Mouse (Mus musculus) stomach, embryonic 14.5 days (tissue): Measurements from ENCODE around the gene Cfap99. TPM values are rescaled to one million over a fixed set of nuclear protein-coding genes. Genes with fewer than 3 reads are reported as not detected.

Experiments used
- ATAC-seq: fragments of 200-750 bp; cut with Nextera tagmentation; 2 replicates; pipeline ENCODE4 v1.8.0; 2017; ENCODE audit warnings: low read depth, moderate TSS enrichment; ENCODE audit not compliant: insufficient number of reproducible peaks, insufficient read depth, low FRiP score
- H3K27ac ChIP-seq: fragments of 300-500 bp; sonication (generic); 2 replicates; pipeline ENCODE4 v1.5.1; 2014; ENCODE audit warnings: mild to moderate bottlenecking, low read length, moderate library complexity, mixed read lengths
- H3K27me3 ChIP-seq: fragments of 300-500 bp; sonication (generic); 2 replicates; pipeline ENCODE4 v1.6.1; 2014; ENCODE audit warnings: low read length, control low read depth, mixed read lengths; ENCODE audit not compliant: control insufficient read depth, insufficient read depth
- H3K36me3 ChIP-seq: fragments of 300-500 bp; sonication (generic); 2 replicates; pipeline ENCODE4 v1.6.1; 2014; ENCODE audit warnings: mild to moderate bottlenecking, control low read depth, low read length, moderate library complexity, mixed read lengths; ENCODE audit not compliant: control insufficient read depth, insufficient read depth
- H3K4me1 ChIP-seq: fragments of 300-500 bp; sonication (generic); 2 replicates; pipeline ENCODE4 v1.6.1; 2014; ENCODE audit warnings: low read length, control low read depth, mixed read lengths; ENCODE audit not compliant: control insufficient read depth, insufficient read depth
- H3K4me2 ChIP-seq: fragments of 300-500 bp; sonication (generic); replicated peaks from 2 replicates; pipeline ENCODE4 v1.6.1; 2014; ENCODE audit warnings: low read depth, low read length, control low read depth
- H3K4me3 ChIP-seq: fragments of 300-500 bp; sonication (generic); 2 replicates; pipeline ENCODE4 v1.5.1; 2014; ENCODE audit warnings: low read depth, low read length, control low read depth
- H3K9ac ChIP-seq: fragments of 300-500 bp; sonication (generic); replicated peaks from 2 replicates; pipeline ENCODE4 v1.6.1; 2014; ENCODE audit warnings: low read depth, mild to moderate bottlenecking, control low read depth, low read length, moderate library complexity, mixed read lengths
- H3K9me3 ChIP-seq: fragments of 300-500 bp; sonication (generic); 2 replicates; pipeline ENCODE4 v1.6.1; 2016; ENCODE audit warnings: low read depth, low read length, control low read depth; ENCODE audit not compliant: control insufficient read depth
- WGBS: fragments of 180-500 bp; shearing (Covaris S2); extraction: QIAGEN DNeasy Blood & Tissue Kit; methylation state at CpG from one replicate; pipeline ENCODE4 v1.1.7; 2014; 5-methylcytosine and 5-hydroxymethylcytosine counted together
- polyA plus RNA-seq: library from polyadenylated mRNA; unstranded; fragments of >200 nt; fragmentation: Nextera tagmentation; extraction: Ambion mirVana; gene quantifications from 2 replicates; pipeline ENCODE4 v1.2.1, GENCODE M21; 2014

The Cfap99 gene
- polyA plus RNA-seq, 1 experiment from 2014 or later: not detected

DNA sequence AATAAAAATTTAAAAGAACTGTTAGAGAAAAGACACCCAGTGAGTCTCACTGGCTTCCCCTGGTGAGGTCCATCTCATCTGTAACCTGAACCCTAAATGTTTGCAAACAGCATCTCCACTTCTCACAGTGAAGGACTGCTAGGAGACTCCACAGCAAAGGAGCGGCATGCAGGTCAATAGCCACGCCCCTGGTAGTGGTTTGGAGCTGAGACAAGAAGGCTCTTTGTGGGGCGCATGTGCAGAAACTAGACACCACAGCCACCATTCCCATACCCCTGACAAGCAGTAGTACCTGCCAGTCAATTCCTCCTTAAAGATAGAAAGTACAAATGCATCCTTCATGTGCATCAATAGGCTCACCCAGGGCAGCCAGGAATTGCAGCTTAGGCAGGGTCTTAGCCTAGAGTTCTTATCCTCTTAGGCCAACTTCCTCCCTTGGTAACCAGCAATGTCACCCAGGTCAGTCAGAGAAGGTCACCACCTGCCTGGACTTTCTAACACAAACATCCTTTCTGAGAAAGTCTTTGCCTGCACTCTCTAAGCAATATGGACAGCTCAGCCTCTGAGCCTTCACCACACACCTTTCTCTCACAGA lies 4.1 kb upstream of the Cfap99 start:
- Histone ChIP-seq H3K27ac (no peak overlapping the region), H3K9me3 (no peaks in the 10 kb centered on the region), H3K27me3 (peaks cover 19% of the 10 kb centered on the region), H3K4me1 (peaks cover 13% of the 10 kb centered on the region), H3K4me3 (no peak overlapping the region), H3K9ac (no peak overlapping the region), H3K36me3 (no peaks in the 10 kb centered on the region), H3K4me2 (no peak overlapping the region)
- 39% methylated on average over 3 of the region's 3 CpGs for WGBS
- no peak for ATAC-seq

DNA sequence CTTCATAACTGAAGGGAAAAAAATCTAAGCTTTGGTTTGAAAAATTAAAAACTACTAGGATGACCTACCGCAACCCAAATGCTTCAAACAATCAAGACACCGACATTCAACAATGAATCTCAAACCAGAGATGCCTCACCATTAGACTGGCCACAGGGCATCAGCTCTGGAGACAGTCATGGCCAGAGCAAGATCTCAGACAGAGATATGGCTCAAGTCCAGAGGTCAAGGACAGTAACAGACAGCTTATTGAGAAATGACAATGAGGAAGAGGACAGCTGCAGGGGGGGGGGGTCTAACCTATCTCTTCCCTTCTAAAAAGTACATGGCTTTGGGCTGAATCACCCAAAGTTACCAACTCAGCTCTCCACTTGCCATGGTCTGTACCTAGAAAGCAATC lies 3.1 kb upstream of the Cfap99 start:
- Histone ChIP-seq H3K4me2 (no peak overlapping the region), H3K4me1 (peaks cover 13% of the 10 kb centered on the region), H3K27me3 (peaks cover 24% of the 10 kb centered on the region), H3K4me3 (no peak overlapping the region), H3K9ac (no peak overlapping the region), H3K27ac (no peak overlapping the region), H3K9me3 (no peaks in the 10 kb centered on the region), H3K36me3 (no peaks in the 10 kb centered on the region)
- no peak for ATAC-seq
- 90% methylated on average over 2 of the region's 2 CpGs for WGBS

DNA sequence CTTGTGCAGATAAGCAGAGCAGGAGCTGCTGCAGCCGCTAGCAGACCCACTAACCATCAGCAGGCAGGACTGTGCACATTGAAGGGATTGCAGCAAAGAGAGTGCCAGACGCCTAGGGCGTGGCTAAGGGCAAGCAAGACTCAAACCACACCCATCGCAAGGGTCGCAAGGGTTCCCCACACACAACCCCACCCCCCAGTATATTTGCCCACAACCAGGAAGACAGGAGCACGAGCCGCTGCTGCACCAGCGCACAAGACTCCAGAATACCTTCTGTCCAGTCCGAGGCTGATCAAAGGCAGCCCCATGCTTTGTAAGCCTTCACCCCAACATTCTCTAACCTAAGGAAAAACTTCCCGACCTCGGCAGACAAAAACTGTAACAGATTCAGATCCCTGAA lies 1.9 kb upstream of the Cfap99 start:
- peaks cover 26% of the 10 kb centered on the region for H3K27me3 ChIP-seq
- H3K4me2 ChIP-seq: peak overlapping the region; percentile 75
- 4% methylated on average over 11 of the region's 11 CpGs for WGBS
- no peak for ATAC-seq
- H3K9ac ChIP-seq: no peak overlapping the region
- H3K9me3 ChIP-seq: no peaks in the 10 kb centered on the region
- no peak overlapping the region for H3K27ac ChIP-seq
- peaks cover 13% of the 10 kb centered on the region for H3K4me1 ChIP-seq
- H3K4me3 ChIP-seq: peak overlapping the region; percentile 46
- no peaks in the 10 kb centered on the region for H3K36me3 ChIP-seq

DNA sequence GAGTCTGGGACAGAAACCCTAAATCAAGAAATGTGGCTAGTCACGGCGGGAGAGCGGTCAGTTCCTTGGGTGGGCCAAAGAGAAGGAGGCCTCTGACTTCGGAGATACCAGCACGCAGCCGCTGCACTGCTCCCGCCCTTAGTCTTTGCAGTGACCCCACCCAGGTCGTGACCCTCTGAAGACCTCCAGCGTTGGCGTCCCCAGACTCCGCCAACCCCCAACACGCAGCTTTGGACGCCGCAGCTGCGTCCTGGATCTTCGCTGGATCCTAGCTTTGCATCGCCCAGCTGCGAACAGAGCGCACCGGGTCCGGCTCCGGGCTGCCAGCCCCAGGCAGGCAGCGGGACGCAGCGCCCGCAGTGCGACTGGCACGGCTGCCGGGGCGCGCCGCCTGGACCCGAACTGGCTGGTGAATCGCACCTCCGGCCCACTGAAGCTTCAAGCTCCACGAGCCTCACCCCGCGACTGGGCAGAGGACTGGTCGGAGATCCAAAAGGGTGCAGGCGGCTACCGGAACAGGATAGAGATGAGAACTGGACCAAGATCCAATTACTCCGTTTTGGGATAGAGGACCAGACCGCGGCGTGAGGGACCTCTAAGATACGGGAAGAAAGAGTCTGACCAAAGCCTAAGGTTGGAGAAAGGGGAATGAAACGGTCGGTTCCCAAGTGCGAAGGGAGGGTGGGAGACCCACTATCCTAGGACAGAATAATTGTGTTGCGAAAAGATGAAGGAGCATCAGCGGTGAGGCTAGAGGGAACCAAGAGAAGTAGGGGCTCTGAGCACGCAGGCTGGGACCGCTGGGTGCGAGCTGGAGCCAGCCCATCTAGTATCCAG lies 1.2 kb upstream of the Cfap99 start:
- no peak for ATAC-seq
- WGBS: under 1% methylated on average over 54 of the region's 54 CpGs
- Histone ChIP-seq H3K4me3 (peak overlapping the region; percentile 46), H3K4me1 (peaks cover 13% of the 10 kb centered on the region), H3K27me3 (peaks cover 26% of the 10 kb centered on the region), H3K27ac (no peak overlapping the region), H3K9me3 (no peaks in the 10 kb centered on the region), H3K4me2 (peak overlapping the region; percentile 75), H3K9ac (0 out of 2 replicates have a peak overlapping the region, but pooled peaks have one; percentile 14), H3K36me3 (no peaks in the 10 kb centered on the region)

DNA sequence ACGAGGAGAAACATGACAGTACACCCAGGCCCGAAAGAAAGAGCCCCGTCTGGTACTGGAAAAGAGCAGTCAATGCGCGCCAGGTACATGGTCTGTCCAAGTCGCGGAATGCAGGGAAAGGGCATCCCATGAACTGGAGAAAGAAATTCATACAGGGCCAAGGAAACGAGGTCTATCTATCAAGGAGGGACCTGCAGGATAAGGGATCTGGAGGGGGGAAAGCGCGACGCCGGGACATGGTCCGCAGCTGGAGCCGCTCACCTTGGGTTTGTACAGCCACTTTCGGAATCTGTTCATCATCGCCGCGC lies 608 bp upstream of the Cfap99 start:
- Histone ChIP-seq H3K27me3 (peaks cover 26% of the 10 kb centered on the region), H3K9ac (no peak overlapping the region)
- WGBS: 1% methylated on average over 18 of the region's 18 CpGs

DNA sequence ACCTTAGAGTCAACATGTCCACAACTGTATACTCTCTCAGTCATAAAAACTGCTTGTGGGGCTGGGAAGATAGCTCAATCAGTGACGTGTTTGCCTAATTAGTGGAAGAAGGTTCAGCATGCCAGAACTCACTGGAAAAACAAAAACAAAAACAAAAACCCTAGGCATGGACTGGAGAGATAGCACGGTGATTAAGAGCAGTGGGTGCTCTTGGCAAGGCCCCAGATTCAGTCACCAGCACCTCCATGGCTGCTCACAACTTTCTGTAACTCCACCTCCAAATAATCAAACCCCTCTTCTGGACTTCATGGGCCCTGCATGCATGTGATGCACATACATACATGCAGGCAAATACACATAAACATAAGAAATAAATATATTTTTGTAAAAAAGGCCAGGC lies 886 bp downstream of the Cfap99 start:
- Histone ChIP-seq H3K4me3 (no peak overlapping the region), H3K27ac (no peak overlapping the region), H3K27me3 (peaks cover 26% of the 10 kb centered on the region), H3K4me1 (peaks cover 13% of the 10 kb centered on the region), H3K36me3 (no peaks in the 10 kb centered on the region), H3K9me3 (no peaks in the 10 kb centered on the region), H3K4me2 (no peak overlapping the region), H3K9ac (no peak overlapping the region)
- ATAC-seq: no peak
- WGBS: 61% methylated on average over 2 of the region's 2 CpGs

More for the DNA sequence above, 608 bp upstream of the Cfap99 start:
- H3K27ac ChIP-seq: no peak overlapping the region
- ATAC-seq: no peak
- no peaks in the 10 kb centered on the region for H3K9me3 ChIP-seq
- H3K4me1 ChIP-seq: peaks cover 13% of the 10 kb centered on the region
- peak overlapping the region; percentile 75 for H3K4me2 ChIP-seq
- no peaks in the 10 kb centered on the region for H3K36me3 ChIP-seq
- peak overlapping the region; percentile 46 for H3K4me3 ChIP-seq

DNA sequence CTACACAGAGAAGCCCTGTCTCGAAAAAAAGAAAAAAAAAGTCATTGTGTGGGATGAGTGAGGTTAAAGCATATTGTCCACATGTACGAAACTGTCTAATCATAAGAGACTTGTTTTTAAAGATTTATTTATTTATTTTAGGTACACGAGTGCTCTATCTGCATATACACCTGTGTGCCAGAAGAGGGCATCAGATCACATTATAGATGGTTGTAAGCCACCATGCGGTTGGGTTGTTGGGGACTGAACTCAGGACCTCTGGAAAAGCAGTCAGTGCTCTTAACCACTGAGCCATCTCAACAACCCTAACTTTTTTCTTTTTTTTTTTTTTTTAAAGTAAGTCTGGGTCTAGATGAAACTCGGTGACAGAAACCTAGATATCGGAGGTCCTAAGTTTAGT lies 5.0 kb downstream of the Cfap99 start:
- Histone ChIP-seq H3K4me1 (no peaks in the 10 kb centered on the region), H3K27me3 (peaks cover 10% of the 10 kb centered on the region; the same call in 1 of the 2 replicates), H3K9ac (no peak overlapping the region), H3K9me3 (no peaks in the 10 kb centered on the region), H3K4me3 (no peak overlapping the region), H3K4me2 (no peak overlapping the region), H3K27ac (no peak overlapping the region), H3K36me3 (no peaks in the 10 kb centered on the region)
- ATAC-seq: no peak
- 79% methylated on average over 6 of the region's 6 CpGs for WGBS

DNA sequence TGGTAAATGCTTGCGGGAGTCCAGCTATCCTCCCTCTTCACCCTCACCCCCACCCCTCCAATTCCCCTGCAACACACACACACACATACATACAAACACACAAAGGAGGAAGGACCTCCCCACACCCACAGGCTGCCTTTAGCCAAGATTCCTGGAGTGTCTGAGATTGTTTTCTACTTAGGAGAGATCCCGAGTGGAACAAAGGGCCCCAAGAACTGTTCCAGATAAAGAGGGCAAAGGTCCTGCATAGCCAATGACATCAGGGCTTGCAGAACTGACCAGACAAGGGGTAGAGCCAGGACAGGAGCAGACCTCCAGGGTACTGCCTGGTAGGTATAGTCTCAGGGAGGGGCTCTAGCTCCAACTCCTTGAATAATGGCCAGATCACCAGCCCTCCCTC lies 6.3 kb downstream of the Cfap99 start:
- Histone ChIP-seq H3K9me3 (no peaks in the 10 kb centered on the region), H3K27me3 (0 out of 2 replicates have a peak, but pooled peaks cover 3% of the 10 kb centered on the region), H3K4me3 (no peak overlapping the region), H3K27ac (no peak overlapping the region), H3K36me3 (no peaks in the 10 kb centered on the region), H3K4me2 (no peak overlapping the region), H3K9ac (no peak overlapping the region), H3K4me1 (no peaks in the 10 kb centered on the region)
- ATAC-seq: no peak
- WGBS: 30% methylated on average over 2 of the region's 2 CpGs
